Mouse (Mus musculus) ovary, postnatal 36 days (tissue): ENCODE measurements around the gene Tgfb1.

Experiments used
- DNase-seq: peaks from one replicate; pipeline ENCODE4 v3.0.0; 2022; ENCODE audit warnings: low spot score, mixed read lengths

The Tgfb1 gene

GRCm38 (mm10) chr7:25736920-25737319 lies 50.1 kb downstream of the Tgfb1 start:
- no peak for DNase-seq

- no peak for DNase-seq
Observed at GRCm38 (mm10) chr7:25738277-25738676, 51.5 kb downstream of the Tgfb1 start.

- no peak for DNase-seq
Observed at GRCm38 (mm10) chr7:25746844-25747243, 60.0 kb downstream of the Tgfb1 start.

- no peak for DNase-seq
Observed at GRCm38 (mm10) chr7:25753076-25753475, 66.3 kb downstream of the Tgfb1 start.

GRCm38 (mm10) chr7:25753643-25754438 lies 67.0 kb downstream of the Tgfb1 start:
- no peak for DNase-seq

- DNase-seq = no peak
Observed at GRCm38 (mm10) chr7:25754439-25754737, 67.6 kb downstream of the Tgfb1 start.
